Mouse (Mus musculus) erythroid progenitor cell, adult 5-6 weeks (primary cell): ENCODE results near the gene Ttc5. TPM values are rescaled to one million over a fixed set of nuclear protein-coding genes. Genes with fewer than 3 reads are reported as not detected.
A peak's percentile ranks its signal among the peaks of the same experiment; 100 is the strongest.
"Not testable (repeated sequence)": the region's sequence is repeated elsewhere in the genome, so short reads cannot be mapped to it uniquely, and the experiment has no call there.

Source experiments
- ATAC-seq: replicated peaks from 2 replicates; pipeline ENCODE4 v1.8.0; 2016; ENCODE audit warnings: moderate number of reproducible peaks, mild to moderate bottlenecking, moderate TSS enrichment, inconsistent platforms; ENCODE audit not compliant: poor library complexity, low FRiP score, severe bottlenecking
- total RNA-seq, 2 experiments: library from RNA; stranded (forward) in 1 of 2; stranded (reverse) in 1 of 2; fragments of 150-400 nt in 1 of 2; fragments of 186-747, 209-891 nt in 1 of 2; gene quantifications; 2 replicates each; pipeline versions ENCODE4 v1.2.3 to v1.2.4; 2015 to 2017; ENCODE audit warnings: low replicate concordance in 2 of 2

The Ttc5 gene
- total RNA-seq, 2 experiments from 2014 or later, result 12.3 to 21.4 TPM

DNA sequence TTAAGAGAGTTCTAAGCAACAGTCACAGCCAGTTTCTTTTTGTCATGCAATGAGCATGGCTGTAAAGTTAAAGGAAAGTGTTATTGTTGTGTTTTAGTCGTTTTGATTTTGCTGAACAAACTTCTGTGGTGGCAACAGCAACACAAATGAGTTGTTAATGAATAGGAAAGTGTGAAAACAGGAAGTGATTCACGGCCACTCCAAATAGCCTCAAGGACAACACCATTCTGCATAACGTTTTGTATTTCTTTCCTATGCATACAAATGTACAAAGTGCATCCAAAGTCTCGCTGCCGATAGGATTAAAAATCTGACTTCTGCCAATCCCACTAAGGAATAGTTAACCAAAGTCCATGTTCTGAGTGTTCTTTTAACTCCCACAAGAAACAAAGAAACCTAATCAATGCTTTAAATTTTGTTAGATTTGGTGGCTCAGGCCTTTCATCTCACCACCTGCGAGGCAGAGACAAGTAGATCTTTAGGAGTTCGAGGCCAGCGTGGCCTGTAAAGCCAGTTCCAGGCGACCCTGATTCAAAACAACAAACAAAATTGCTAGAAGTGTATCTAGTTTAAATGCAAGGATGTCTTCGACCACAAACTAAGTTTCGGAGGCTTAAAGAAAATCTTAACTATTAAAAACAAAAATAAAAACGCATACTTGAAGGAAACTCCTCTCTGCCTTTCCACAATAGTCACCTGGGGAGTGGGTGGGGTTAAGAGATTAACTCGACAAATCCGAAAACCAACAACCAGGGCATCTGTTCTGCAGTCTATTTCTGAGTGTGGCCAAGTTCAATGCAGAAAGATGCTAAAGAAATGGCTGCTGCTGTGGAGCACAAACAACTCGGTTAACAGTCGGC, 698 bp downstream of the Ttc5 start:
- peak; percentile 22; the same call in 1 of the 2 replicates for ATAC-seq

- ATAC-seq, result no peak
Observed at GRCm38 (mm10) chr14:50782166-50782565, 3.2 kb downstream of the Ttc5 start.

- no peak for ATAC-seq
Observed at GRCm38 (mm10) chr14:50771342-50771741, 14.0 kb downstream of the Ttc5 start.

- no peak for ATAC-seq
Observed at GRCm38 (mm10) chr14:50765736-50766135, 19.6 kb downstream of the Ttc5 start.

- ATAC-seq, result no peak
Observed at GRCm38 (mm10) chr14:50758416-50759085, 26.8 kb downstream of the Ttc5 start.

- ATAC-seq, result no peak
Observed at GRCm38 (mm10) chr14:50744994-50745393, 40.3 kb downstream of the Ttc5 start, which contains the start of gene Olfr749. Gene Olfr749 (minus strand): TSS chr14:50745094.

DNA sequence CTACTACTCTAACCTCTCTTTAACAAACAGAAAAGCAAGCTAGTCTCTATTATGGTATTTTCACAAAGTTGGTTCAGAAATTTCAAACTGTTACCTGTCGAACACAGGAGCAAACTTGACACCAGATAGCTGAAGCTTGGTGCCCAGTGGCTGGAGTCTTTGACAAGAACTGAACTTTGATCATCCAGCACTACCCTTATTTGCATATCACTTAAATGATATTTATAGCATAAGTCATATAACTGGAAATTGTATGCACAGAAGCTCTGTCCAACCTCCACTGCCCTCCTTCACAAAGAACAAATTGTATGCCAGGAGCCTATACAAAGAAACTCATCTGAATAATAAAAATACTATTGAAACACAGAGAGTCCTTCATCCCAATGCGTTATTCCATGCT, 43.7 kb downstream of the Ttc5 start:
- no peak for ATAC-seq

GRCm38 (mm10) chr14:50740334-50740733, 45.0 kb downstream of the Ttc5 start:
- no peak for ATAC-seq

DNA sequence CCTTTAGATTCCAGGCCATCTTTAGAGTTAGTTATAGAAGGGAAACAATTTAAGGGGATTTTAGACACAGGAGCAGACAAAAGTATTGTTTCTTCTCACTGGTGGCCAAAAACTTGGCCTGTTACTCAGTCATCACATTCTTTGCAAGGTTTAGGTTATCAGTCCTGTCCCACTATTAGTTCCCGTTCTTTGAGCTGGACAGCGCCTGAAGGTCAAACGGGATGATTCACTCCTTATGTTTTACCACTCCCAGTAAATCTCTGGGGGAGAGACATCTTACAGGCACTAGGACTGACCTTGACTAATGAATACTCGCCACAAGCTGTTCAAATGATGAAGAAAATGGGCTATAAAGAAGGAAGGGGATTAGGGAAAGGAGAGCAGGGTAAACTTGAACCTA, 62.9 kb downstream of the Ttc5 start:
- not testable (repeated sequence) for ATAC-seq

GRCm38 (mm10) chr14:50719875-50720274, 65.4 kb downstream of the Ttc5 start:
- ATAC-seq, result not testable (repeated sequence)

Other genes with a start within 250 kb of the Ttc5 start
- gene Olfr744, start 170.6 kb downstream of the Ttc5 start, total RNA-seq (2015; ENCODE audit: low replicate concordance), result not detected in 2 replicates
- gene Olfr744, start 170.6 kb downstream of the Ttc5 start, total RNA-seq (2017; ENCODE audit: low replicate concordance), result not detected in 2 replicates
- not detected in 2 replicates for gene Olfr745, start 146.1 kb downstream of the Ttc5 start, total RNA-seq (2015; ENCODE audit: low replicate concordance)
- not detected in 2 replicates for gene Olfr745, start 146.1 kb downstream of the Ttc5 start, total RNA-seq (2017; ENCODE audit: low replicate concordance)
- gene Olfr746, start 138.4 kb downstream of the Ttc5 start, total RNA-seq (2015; ENCODE audit: low replicate concordance), result not detected in 2 replicates
- gene Olfr746, start 138.4 kb downstream of the Ttc5 start, total RNA-seq (2017; ENCODE audit: low replicate concordance), result not detected in 2 replicates
- not detected in 2 replicates for gene Olfr747, start 92.3 kb downstream of the Ttc5 start, total RNA-seq (2015; ENCODE audit: low replicate concordance)
- gene Olfr747, start 92.3 kb downstream of the Ttc5 start, total RNA-seq (2017; ENCODE audit: low replicate concordance), result not detected in 2 replicates
- not detected in 2 replicates for gene Olfr748, start 78.1 kb downstream of the Ttc5 start, total RNA-seq (2015; ENCODE audit: low replicate concordance)
- gene Olfr748, start 78.1 kb downstream of the Ttc5 start, total RNA-seq (2017; ENCODE audit: low replicate concordance), result not detected in 2 replicates
- gene Olfr749, start 40.4 kb downstream of the Ttc5 start, total RNA-seq (2015; ENCODE audit: low replicate concordance), result not detected in 2 replicates
- gene Olfr749, start 40.4 kb downstream of the Ttc5 start, total RNA-seq (2017; ENCODE audit: low replicate concordance), result not detected in 2 replicates
- not detected in 2 replicates for gene Ccnb1ip1, start 22.2 kb upstream of the Ttc5 start, total RNA-seq (2015; ENCODE audit: low replicate concordance)
- gene Ccnb1ip1, start 22.2 kb upstream of the Ttc5 start, total RNA-seq (2017; ENCODE audit: low replicate concordance), result not detected in 2 replicates
- gene Parp2, start 22.3 kb upstream of the Ttc5 start, total RNA-seq (2015; ENCODE audit: low replicate concordance), result 18.0 and 29.3 TPM in 2 replicates
- 32.5 and 63.5 TPM in 2 replicates for gene Parp2, start 22.3 kb upstream of the Ttc5 start, total RNA-seq (2017; ENCODE audit: low replicate concordance)
- gene Tep1, start 85.0 kb upstream of the Ttc5 start, total RNA-seq (2015; ENCODE audit: low replicate concordance), result 12.3 and 13.8 TPM in 2 replicates
- 3.0 and 3.6 TPM in 2 replicates for gene Tep1, start 85.0 kb upstream of the Ttc5 start, total RNA-seq (2017; ENCODE audit: low replicate concordance)
- not detected in 2 replicates for gene Klhl33, start 112.0 kb upstream of the Ttc5 start, total RNA-seq (2015; ENCODE audit: low replicate concordance)
- gene Klhl33, start 112.0 kb upstream of the Ttc5 start, total RNA-seq (2017; ENCODE audit: low replicate concordance), result not detected in 2 replicates
- 39.3 and 75.5 TPM in 2 replicates for gene Osgep, start 139.4 kb upstream of the Ttc5 start, total RNA-seq (2015; ENCODE audit: low replicate concordance)
- 14.8 and 16.6 TPM in 2 replicates for gene Osgep, start 139.4 kb upstream of the Ttc5 start, total RNA-seq (2017; ENCODE audit: low replicate concordance)
- 16.6 and 28.9 TPM in 2 replicates for gene Apex1, start 139.4 kb upstream of the Ttc5 start, total RNA-seq (2015; ENCODE audit: low replicate concordance)
- 8.3 and 13.2 TPM in 2 replicates for gene Apex1, start 139.4 kb upstream of the Ttc5 start, total RNA-seq (2017; ENCODE audit: low replicate concordance)
- gene Pip4p1, start 145.3 kb upstream of the Ttc5 start, total RNA-seq (2015; ENCODE audit: low replicate concordance), result 34.4 and 37.8 TPM in 2 replicates
- 23.5 and 28.2 TPM in 2 replicates for gene Pip4p1, start 145.3 kb upstream of the Ttc5 start, total RNA-seq (2017; ENCODE audit: low replicate concordance)
- 256 and 266 TPM in 2 replicates for gene Pnp, start 145.6 kb upstream of the Ttc5 start, total RNA-seq (2015; ENCODE audit: low replicate concordance)
- gene Pnp, start 145.6 kb upstream of the Ttc5 start, total RNA-seq (2017; ENCODE audit: low replicate concordance), result 218 and 252 TPM in 2 replicates
- gene Gm49342, start 159.0 kb upstream of the Ttc5 start, total RNA-seq (2015; ENCODE audit: low replicate concordance), result not detected in 2 replicates
- gene Gm49342, start 159.0 kb upstream of the Ttc5 start, total RNA-seq (2017; ENCODE audit: low replicate concordance), result 59.7 TPM in 1 of 2 replicates, not detected in the other
- gene Pnp2, start 170.5 kb upstream of the Ttc5 start, total RNA-seq (2015; ENCODE audit: low replicate concordance), result 71.0 and 182 TPM in 2 replicates
- 38.7 and 45.7 TPM in 2 replicates for gene Pnp2, start 170.5 kb upstream of the Ttc5 start, total RNA-seq (2017; ENCODE audit: low replicate concordance)
- not detected in 2 replicates for gene Rnase10, start 222.2 kb upstream of the Ttc5 start, total RNA-seq (2015; ENCODE audit: low replicate concordance)
- gene Rnase10, start 222.2 kb upstream of the Ttc5 start, total RNA-seq (2017; ENCODE audit: low replicate concordance), result not detected in 2 replicates